In genomic region chr2:34944761-34945160, GRCm38 (mm10) we compare ENCODE assay signal across 8 mouse cellular contexts. TPM values are rescaled to one million over a fixed set of nuclear protein-coding genes. Genes with fewer than 3 reads are reported as not detected.
DNase-seq lines count a peak whose midpoint lies in the region; ATAC-seq lines count a peak whose summit lies in the region.

No protein-coding gene starts in this region.

- peak; percentile 13 for DNase-seq in hindbrain, embryonic 10.5 days (ENCODE audit: low spot score)
- peak; percentile 52 for DNase-seq in adrenal gland, postnatal 25 days
- peak; percentile 33 for DNase-seq in skeletal muscle tissue, adult 2 months (ENCODE audit: low read depth, low spot score)
- DNase-seq in forebrain, embryonic 14.5 days (ENCODE audit: low spot score) = no peak

- H3K36me3 ChIP-seq in hindbrain, embryonic 10.5 days = no peaks in the 10 kb centered on the region
- no peaks in the 10 kb centered on the region for H3K36me3 ChIP-seq in hindbrain, embryonic 12.5 days
- H3K36me3 ChIP-seq in heart, embryonic 13.5 days = no peaks in the 10 kb centered on the region
- H3K36me3 ChIP-seq in liver, embryonic 12.5 days = no peaks in the 10 kb centered on the region
- no peaks in the 10 kb centered on the region for H3K36me3 ChIP-seq in forebrain, embryonic 12.5 days (replicated peaks)
- H3K36me3 ChIP-seq in forebrain, embryonic 14.5 days (ENCODE audit: control insufficient read depth, insufficient read depth, low read length) = no peaks in the 10 kb centered on the region

- H3K4me2 ChIP-seq in hindbrain, embryonic 12.5 days (replicated peaks) = no peak overlapping the region
- peak overlapping the region; percentile 62 for H3K4me2 ChIP-seq in heart, embryonic 13.5 days
- peak overlapping the region; percentile 26 for H3K4me2 ChIP-seq in liver, embryonic 12.5 days
- no peak overlapping the region for H3K4me2 ChIP-seq in forebrain, embryonic 12.5 days
- no peak overlapping the region for H3K4me2 ChIP-seq in forebrain, embryonic 14.5 days (ENCODE audit: low read length)

- no peaks in the 10 kb centered on the region for H3K9me3 ChIP-seq in hindbrain, embryonic 10.5 days
- no peaks in the 10 kb centered on the region for H3K9me3 ChIP-seq in hindbrain, embryonic 12.5 days (replicated peaks)
- H3K9me3 ChIP-seq in heart, embryonic 13.5 days = no peaks in the 10 kb centered on the region
- no peaks in the 10 kb centered on the region for H3K9me3 ChIP-seq in liver, embryonic 12.5 days (replicated peaks)
- no peaks in the 10 kb centered on the region for H3K9me3 ChIP-seq in forebrain, embryonic 12.5 days
- H3K9me3 ChIP-seq in forebrain, embryonic 14.5 days (replicated peaks; ENCODE audit: control insufficient read depth, low read length) = no peaks in the 10 kb centered on the region

- no peak overlapping the region for H3K27ac ChIP-seq in hindbrain, embryonic 10.5 days
- no peak overlapping the region for H3K27ac ChIP-seq in hindbrain, embryonic 12.5 days
- H3K27ac ChIP-seq in heart, embryonic 13.5 days (replicated peaks) = no peak overlapping the region
- H3K27ac ChIP-seq in liver, embryonic 12.5 days = no peak overlapping the region
- H3K27ac ChIP-seq in forebrain, embryonic 12.5 days = no peak overlapping the region
- H3K27ac ChIP-seq in forebrain, embryonic 14.5 days (ENCODE audit: low read depth, low read length) = no peak overlapping the region

- 20% methylated on average over 8 of the region's 8 CpGs for WGBS in hindbrain, embryonic 10.5 days
- WGBS in hindbrain, embryonic 12.5 days = 33% methylated on average over 8 of the region's 8 CpGs
- 6% methylated on average over 8 of the region's 8 CpGs for WGBS in heart, embryonic 13.5 days
- 5% methylated on average over 8 of the region's 8 CpGs for WGBS in liver, embryonic 12.5 days (ENCODE audit: insufficient replicate concordance)
- WGBS in forebrain, embryonic 12.5 days = 26% methylated on average over 8 of the region's 8 CpGs
- 29% methylated on average over 8 of the region's 8 CpGs for WGBS in forebrain, embryonic 14.5 days

- H3K4me1 ChIP-seq in hindbrain, embryonic 10.5 days (replicated peaks) = peaks cover 22% of the 10 kb centered on the region
- 0 out of 2 replicates have a peak, but pooled peaks cover 5% of the 10 kb centered on the region for H3K4me1 ChIP-seq in hindbrain, embryonic 12.5 days
- peaks cover 15% of the 10 kb centered on the region for H3K4me1 ChIP-seq in heart, embryonic 13.5 days
- no peaks in the 10 kb centered on the region for H3K4me1 ChIP-seq in liver, embryonic 12.5 days
- no peaks in the 10 kb centered on the region for H3K4me1 ChIP-seq in forebrain, embryonic 12.5 days
- H3K4me1 ChIP-seq in forebrain, embryonic 14.5 days (ENCODE audit: control insufficient read depth, insufficient read depth, low read length) = no peaks in the 10 kb centered on the region

- peaks cover 11% of the 10 kb centered on the region; the same call in 1 of the 2 replicates for H3K27me3 ChIP-seq in hindbrain, embryonic 10.5 days (ENCODE audit: insufficient read depth, poor library complexity, severe bottlenecking)
- no peaks in the 10 kb centered on the region for H3K27me3 ChIP-seq in hindbrain, embryonic 12.5 days
- H3K27me3 ChIP-seq in heart, embryonic 13.5 days (replicated peaks) = peaks cover 55% of the 10 kb centered on the region
- H3K27me3 ChIP-seq in liver, embryonic 12.5 days (replicated peaks) = peaks cover 12% of the 10 kb centered on the region
- peaks cover 4% of the 10 kb centered on the region; the same call in 1 of the 2 replicates for H3K27me3 ChIP-seq in forebrain, embryonic 12.5 days
- no peaks in the 10 kb centered on the region for H3K27me3 ChIP-seq in forebrain, embryonic 14.5 days (replicated peaks; ENCODE audit: control insufficient read depth, insufficient read depth, low read length)

- no peak overlapping the region for H3K9ac ChIP-seq in hindbrain, embryonic 12.5 days
- H3K9ac ChIP-seq in heart, embryonic 13.5 days = 0 out of 2 replicates have a peak overlapping the region, but pooled peaks have one; percentile 40
- no peak overlapping the region for H3K9ac ChIP-seq in liver, embryonic 12.5 days
- H3K9ac ChIP-seq in forebrain, embryonic 12.5 days = no peak overlapping the region
- no peak overlapping the region for H3K9ac ChIP-seq in forebrain, embryonic 14.5 days (ENCODE audit: low read length)

- H3K4me3 ChIP-seq in hindbrain, embryonic 10.5 days = no peak overlapping the region
- no peak overlapping the region for H3K4me3 ChIP-seq in hindbrain, embryonic 12.5 days
- H3K4me3 ChIP-seq in heart, embryonic 13.5 days = peak overlapping the region; percentile 31
- H3K4me3 ChIP-seq in liver, embryonic 12.5 days = no peak overlapping the region
- H3K4me3 ChIP-seq in forebrain, embryonic 12.5 days (replicated peaks) = no peak overlapping the region
- H3K4me3 ChIP-seq in forebrain, embryonic 14.5 days (ENCODE audit: low read depth, low read length) = no peak overlapping the region

- ATAC-seq in hindbrain, embryonic 12.5 days (ENCODE audit: low FRiP score) = no peak
- ATAC-seq in heart, embryonic 13.5 days (ENCODE audit: extremely low read depth, insufficient number of reproducible peaks, low FRiP score, low TSS enrichment) = no peak
- no peak for ATAC-seq in liver, embryonic 12.5 days
- ATAC-seq in forebrain, embryonic 12.5 days (ENCODE audit: low FRiP score) = no peak
- ATAC-seq in forebrain, embryonic 14.5 days = no peak

RNA-seq across cellular contexts. Expression of gene Traf1, which starts 16.8 kb away (rescaled TPM):
- polyA plus RNA-seq in hindbrain, embryonic 10.5 days (2016; fragmentation: Nextera tagmentation; extraction: Ambion mirVana) = 0.27 and 0.67 TPM in 2 replicates
- polyA plus RNA-seq in hindbrain, embryonic 12.5 days (2016; fragmentation: Nextera tagmentation; extraction: Ambion mirVana) = 1.1 and 2.3 TPM in 2 replicates
- 1.9 and 3.0 TPM in 2 replicates for total RNA-seq in adrenal gland, postnatal 25 days (2021)
- polyA plus RNA-seq in heart, embryonic 13.5 days (2015; fragmentation: Nextera tagmentation; extraction: Ambion mirVana) = 1.7 and 1.9 TPM in 2 replicates
- 0.12 and 0.27 TPM in 2 replicates for polyA plus RNA-seq in liver, embryonic 12.5 days (2016; fragmentation: Nextera tagmentation; extraction: Ambion mirVana)
- 0.37 and 0.45 TPM in 2 replicates for polyA plus RNA-seq in forebrain, embryonic 12.5 days (2016; fragmentation: Nextera tagmentation; extraction: Ambion mirVana)
- 0.42 and 0.76 TPM in 2 replicates for polyA plus RNA-seq in forebrain, embryonic 14.5 days (2014; fragmentation: Nextera tagmentation; extraction: Ambion mirVana)

RNA-seq across cellular contexts. Expression of gene Phf19, which starts 30.9 kb away (rescaled TPM):
- polyA plus RNA-seq in hindbrain, embryonic 10.5 days (2016; fragmentation: Nextera tagmentation; extraction: Ambion mirVana) = 1.9 and 2.1 TPM in 2 replicates
- 1.6 TPM in 2 replicates for polyA plus RNA-seq in hindbrain, embryonic 12.5 days (2016; fragmentation: Nextera tagmentation; extraction: Ambion mirVana)
- total RNA-seq in adrenal gland, postnatal 25 days (2021) = 5.1 and 6.5 TPM in 2 replicates
- polyA plus RNA-seq in heart, embryonic 13.5 days (2015; fragmentation: Nextera tagmentation; extraction: Ambion mirVana) = 3.0 and 3.2 TPM in 2 replicates
- 3.1 and 3.7 TPM in 2 replicates for polyA plus RNA-seq in liver, embryonic 12.5 days (2016; fragmentation: Nextera tagmentation; extraction: Ambion mirVana)
- 3.9 and 6.1 TPM in 2 replicates for polyA plus RNA-seq in forebrain, embryonic 12.5 days (2016; fragmentation: Nextera tagmentation; extraction: Ambion mirVana)
- polyA plus RNA-seq in forebrain, embryonic 14.5 days (2014; fragmentation: Nextera tagmentation; extraction: Ambion mirVana) = 4.7 and 6.2 TPM in 2 replicates

Comparison
In these comparisons a context has a peak if more than half of its experiments do, and no peak if none do; other contexts are left out.
1. H3K4me2 ChIP-seq: peak in heart, embryonic 13.5 days (single experiment) and liver, embryonic 12.5 days (single experiment); none in hindbrain, embryonic 12.5 days (single experiment), forebrain, embryonic 12.5 days (single experiment) and forebrain, embryonic 14.5 days (single experiment).